Mouse (Mus musculus) midbrain, embryonic 12.5 days (tissue): ENCODE data around the gene Ttc23. TPM values are rescaled to one million over a fixed set of nuclear protein-coding genes. Genes with fewer than 3 reads are reported as not detected.

ENCODE experiments used
- ATAC-seq: fragments of 200-750 bp; cut with Nextera tagmentation; 2 replicates; pipeline ENCODE4 v1.8.0; 2017; ENCODE audit warnings: low read depth, moderate TSS enrichment, moderate library complexity; ENCODE audit not compliant: low FRiP score
- H3K27ac ChIP-seq: fragments of 300-500 bp; sonication (generic); replicated peaks from 2 replicates; pipeline ENCODE4 v1.5.1; 2016; ENCODE audit warnings: mild to moderate bottlenecking
- H3K27me3 ChIP-seq: fragments of 300-500 bp; sonication (generic); 2 replicates; pipeline ENCODE4 v1.6.1; 2016; ENCODE audit warnings: mild to moderate bottlenecking
- H3K36me3 ChIP-seq: fragments of 300-500 bp; sonication (generic); 2 replicates; pipeline ENCODE4 v1.6.1; 2016
- H3K4me1 ChIP-seq: fragments of 300-500 bp; sonication (generic); 2 replicates; pipeline ENCODE4 v1.6.1; 2016
- H3K4me2 ChIP-seq: fragments of 300-500 bp; sonication (generic); replicated peaks from 2 replicates; pipeline ENCODE4 v1.6.1; 2016; ENCODE audit warnings: mild to moderate bottlenecking, moderate library complexity
- H3K4me3 ChIP-seq: fragments of 300-500 bp; sonication (generic); 2 replicates; pipeline ENCODE4 v1.5.1; 2016; ENCODE audit warnings: mild to moderate bottlenecking
- H3K9ac ChIP-seq: fragments of 300-500 bp; sonication (generic); replicated peaks from 2 replicates; pipeline ENCODE4 v1.6.1; 2016; ENCODE audit warnings: mild to moderate bottlenecking, moderate library complexity
- H3K9me3 ChIP-seq: fragments of 300-500 bp; sonication (generic); 2 replicates; pipeline ENCODE4 v1.6.1; 2016; ENCODE audit warnings: mild to moderate bottlenecking
- whole genome bisulfite sequencing: fragments of 180-500 bp; shearing (Covaris S2); methylation state at CpG from one replicate; pipeline ENCODE4 v1.1.7; 2016; 5-methylcytosine and 5-hydroxymethylcytosine counted together
- polyA plus RNA-seq: library from polyadenylated mRNA; unstranded; fragments of >200 nt; fragmentation: Nextera tagmentation; extraction: Ambion mirVana; gene quantifications from 2 replicates; pipeline ENCODE4 v1.2.1, GENCODE M21; 2016

Ttc23 gene
- polyA plus RNA-seq, 1 experiment from 2014 or later: 28.8 TPM

DNA sequence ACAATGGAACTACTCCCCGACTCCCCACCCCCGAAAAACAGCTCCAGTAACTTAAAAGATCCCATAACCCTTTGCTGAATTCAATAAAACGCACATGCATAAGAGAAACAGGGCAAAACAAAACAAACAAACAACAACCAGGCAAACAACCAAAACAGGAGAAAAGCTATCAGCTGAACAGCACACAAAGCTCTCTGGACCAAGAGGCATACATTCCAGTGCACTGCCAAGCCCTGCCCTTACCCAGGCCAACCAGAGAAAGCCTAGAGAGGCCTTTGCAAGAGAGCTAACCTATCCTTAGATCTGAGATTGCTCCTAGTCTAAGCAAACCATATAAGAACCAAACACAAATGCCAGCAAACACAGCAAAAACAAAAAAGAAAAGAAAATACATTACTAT is 25.1 kb upstream of the Ttc23 start:
- no peaks in the 10 kb centered on the region for H3K27me3 ChIP-seq
- no peaks in the 10 kb centered on the region for H3K9me3 ChIP-seq
- no peak overlapping the region for H3K4me2 ChIP-seq
- H3K36me3 ChIP-seq: no peaks in the 10 kb centered on the region
- no peak overlapping the region for H3K27ac ChIP-seq
- no peak overlapping the region for H3K9ac ChIP-seq
- 85% methylated on average over 3 of the region's 3 CpGs for WGBS
- no peak for ATAC-seq
- no peak overlapping the region for H3K4me3 ChIP-seq
- no peaks in the 10 kb centered on the region for H3K4me1 ChIP-seq

DNA sequence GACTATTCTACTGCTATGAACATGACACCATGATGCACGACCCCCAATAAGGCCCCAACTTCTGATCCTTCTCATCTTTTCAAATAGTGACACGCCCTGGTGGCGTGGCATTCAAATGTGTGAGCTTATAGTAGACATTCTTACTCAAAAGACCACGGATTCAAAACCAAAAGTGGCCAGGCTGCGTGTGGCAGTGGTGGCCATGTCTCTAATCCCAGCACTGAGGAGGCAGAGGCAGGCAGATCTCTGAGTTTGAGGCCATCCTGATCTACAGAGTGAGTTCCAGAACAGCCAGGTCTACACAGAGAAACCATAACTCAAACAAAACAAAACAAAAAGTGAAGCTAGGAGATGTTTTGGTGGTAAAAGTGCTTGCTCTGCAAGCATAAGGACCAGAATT is 20.5 kb upstream of the Ttc23 start:
- Histone ChIP-seq H3K4me2 (no peak overlapping the region), H3K9ac (no peak overlapping the region), H3K36me3 (no peaks in the 10 kb centered on the region), H3K9me3 (no peaks in the 10 kb centered on the region), H3K27me3 (no peaks in the 10 kb centered on the region), H3K27ac (no peak overlapping the region), H3K4me1 (no peaks in the 10 kb centered on the region), H3K4me3 (no peak overlapping the region)
- no peak for ATAC-seq
- 85% methylated on average over 5 of the region's 5 CpGs for WGBS

DNA sequence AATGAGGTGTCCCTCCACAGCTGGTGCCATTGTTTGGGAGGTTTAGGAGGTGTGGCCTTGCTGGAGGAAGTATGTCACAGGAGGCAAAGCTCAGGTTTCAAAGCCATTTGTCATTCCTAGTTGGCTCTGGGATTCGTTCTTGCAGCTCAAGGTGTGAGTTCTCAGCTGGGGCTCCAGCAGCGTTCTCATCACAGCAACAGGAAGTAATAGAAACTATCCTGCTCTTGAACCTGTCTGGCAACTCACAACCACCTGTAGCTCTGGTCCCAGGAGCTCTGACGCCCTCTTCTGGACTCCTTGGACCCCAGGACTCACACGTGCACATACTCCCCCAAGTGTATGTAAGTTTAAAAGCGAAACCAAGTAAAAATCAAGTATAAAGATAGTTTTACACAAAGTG is 17.5 kb upstream of the Ttc23 start:
- H3K4me3 ChIP-seq: no peak overlapping the region
- ATAC-seq: no peak
- no peaks in the 10 kb centered on the region for H3K27me3 ChIP-seq
- H3K9me3 ChIP-seq: no peaks in the 10 kb centered on the region
- no peak overlapping the region for H3K27ac ChIP-seq
- 47% methylated on average over 5 of the region's 5 CpGs for WGBS
- peaks cover 3% of the 10 kb centered on the region; the same call in 1 of the 2 replicates for H3K36me3 ChIP-seq
- no peaks in the 10 kb centered on the region for H3K4me1 ChIP-seq
- H3K9ac ChIP-seq: no peak overlapping the region
- no peak overlapping the region for H3K4me2 ChIP-seq

DNA sequence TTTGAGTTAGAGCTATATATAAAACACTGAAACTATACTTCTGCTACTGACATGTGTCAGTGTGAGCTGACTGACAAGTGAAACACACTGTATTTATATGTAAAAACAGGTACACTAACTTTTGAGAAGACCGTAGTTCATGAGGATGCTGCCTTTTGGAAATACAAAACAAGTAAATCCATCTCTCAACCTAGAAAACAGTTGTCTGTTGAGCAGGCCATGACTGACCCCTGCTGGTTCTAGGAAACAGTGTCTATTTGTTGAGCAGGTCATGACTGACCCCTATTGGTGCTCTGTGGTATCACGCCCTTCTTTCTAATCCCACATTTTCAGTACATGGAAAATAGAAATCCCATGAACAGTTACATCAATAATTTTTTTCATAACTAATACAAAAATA is 16.4 kb upstream of the Ttc23 start:
- no peak overlapping the region for H3K4me2 ChIP-seq
- no peaks in the 10 kb centered on the region for H3K9me3 ChIP-seq
- no peak overlapping the region for H3K9ac ChIP-seq
- ATAC-seq: 0 out of 2 replicates have a peak, but pooled peaks have one; percentile 60
- H3K36me3 ChIP-seq: peaks cover 4% of the 10 kb centered on the region; the same call in 1 of the 2 replicates
- no peak overlapping the region for H3K27ac ChIP-seq
- no peak overlapping the region for H3K4me3 ChIP-seq
- no peaks in the 10 kb centered on the region for H3K4me1 ChIP-seq
- no peaks in the 10 kb centered on the region for H3K27me3 ChIP-seq
- 32% methylated on average over 2 of the region's 2 CpGs for WGBS

DNA sequence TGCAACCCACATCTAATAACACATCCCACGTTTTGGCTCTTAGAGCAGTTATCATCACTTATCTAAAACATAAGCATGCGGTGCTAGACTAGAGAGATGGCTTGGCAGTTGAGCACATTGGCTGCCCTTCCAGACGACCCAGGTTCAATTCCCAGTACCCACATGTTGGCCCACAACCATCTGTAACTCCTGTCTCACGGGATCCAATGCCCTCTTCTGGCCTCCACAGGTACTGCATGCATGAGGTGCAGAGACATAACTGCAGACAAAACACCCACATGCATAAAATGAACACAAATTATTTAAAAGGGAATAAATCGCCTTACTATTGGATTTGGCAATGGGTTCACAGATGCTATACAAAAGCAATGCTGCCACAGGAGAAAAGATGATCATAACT is 14.8 kb upstream of the Ttc23 start:
- WGBS: 89% methylated on average over 5 of the region's 5 CpGs
- peaks cover 9% of the 10 kb centered on the region for H3K36me3 ChIP-seq

DNA sequence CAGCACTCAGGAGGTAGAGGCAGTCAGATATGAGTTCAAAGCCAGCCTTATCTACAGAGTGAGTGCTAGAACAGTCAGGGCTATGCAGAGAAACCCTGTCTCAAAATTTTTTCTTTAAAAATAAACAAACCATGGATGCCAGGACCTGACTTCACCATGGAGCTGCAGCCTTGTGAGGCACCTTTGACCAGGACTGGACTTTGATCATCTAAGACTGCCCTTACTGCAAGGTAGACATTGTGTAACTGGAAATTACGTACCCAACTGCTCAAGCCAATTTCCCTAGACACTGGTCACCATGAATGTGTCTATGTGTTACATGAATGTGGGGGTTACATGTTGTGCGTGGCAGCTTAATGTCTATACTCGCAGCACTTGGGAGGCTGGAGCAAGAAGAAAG is 13.0 kb upstream of the Ttc23 start:
- Histone ChIP-seq H3K4me2 (no peak overlapping the region), H3K9me3 (no peaks in the 10 kb centered on the region), H3K4me1 (peaks cover 3% of the 10 kb centered on the region; the same call in 1 of the 2 replicates), H3K9ac (no peak overlapping the region), H3K27ac (no peak overlapping the region), H3K4me3 (no peak overlapping the region), H3K36me3 (peaks cover 19% of the 10 kb centered on the region), H3K27me3 (no peaks in the 10 kb centered on the region)
- WGBS: 98% methylated on average over 3 of the region's 3 CpGs
- ATAC-seq: no peak

More for the DNA sequence above, 14.8 kb upstream of the Ttc23 start:
- no peak overlapping the region for H3K4me3 ChIP-seq
- no peaks in the 10 kb centered on the region for H3K27me3 ChIP-seq
- H3K4me1 ChIP-seq: no peaks in the 10 kb centered on the region
- no peak overlapping the region for H3K27ac ChIP-seq
- no peak overlapping the region for H3K4me2 ChIP-seq
- no peaks in the 10 kb centered on the region for H3K9me3 ChIP-seq
- H3K9ac ChIP-seq: no peak overlapping the region
- ATAC-seq: no peak

DNA sequence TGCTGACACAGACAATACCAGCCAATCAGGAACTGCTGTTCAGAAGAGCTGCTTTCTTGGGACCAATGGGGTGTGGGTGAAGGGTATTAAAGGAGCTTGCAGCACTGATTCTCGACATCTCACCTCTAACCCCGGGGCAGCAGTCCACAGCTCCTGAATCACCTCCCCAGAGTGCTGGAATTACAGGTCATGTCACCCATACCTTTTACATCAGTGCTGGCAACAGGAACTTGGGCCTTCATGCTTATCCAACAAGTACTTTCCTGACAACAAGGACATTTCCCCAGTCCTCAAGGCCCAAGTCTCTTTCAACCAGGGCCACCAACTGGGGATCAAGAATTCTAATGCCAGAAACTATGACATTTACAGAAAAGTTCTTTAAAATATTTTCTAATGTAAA is 11.0 kb upstream of the Ttc23 start:
- Histone ChIP-seq H3K27ac (no peak overlapping the region), H3K4me1 (peaks cover 4% of the 10 kb centered on the region; the same call in 1 of the 2 replicates), H3K27me3 (no peaks in the 10 kb centered on the region), H3K9ac (no peak overlapping the region), H3K4me3 (no peak overlapping the region), H3K4me2 (no peak overlapping the region), H3K9me3 (no peaks in the 10 kb centered on the region), H3K36me3 (peaks cover 24% of the 10 kb centered on the region)
- WGBS: 72% methylated on average over 2 of the region's 2 CpGs
- no peak for ATAC-seq

DNA sequence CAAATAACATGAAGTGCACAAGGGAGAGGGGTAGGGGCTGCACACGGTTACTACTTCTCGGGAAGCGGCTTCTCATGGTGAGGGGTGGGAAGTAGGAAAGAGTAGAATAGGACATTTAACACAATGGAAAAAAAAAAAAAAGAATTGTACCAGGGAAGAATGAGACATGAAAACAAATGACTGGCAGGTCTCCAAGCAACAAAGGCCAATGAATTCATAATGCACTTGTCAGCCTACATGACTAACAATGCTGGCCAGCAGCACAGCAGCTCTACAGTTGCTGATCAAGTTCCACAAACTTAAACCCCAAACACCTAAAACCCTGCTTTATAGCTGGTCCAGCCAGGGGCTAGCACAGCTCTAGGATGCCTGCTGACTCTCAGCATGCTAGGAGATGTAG is 8.2 kb upstream of the Ttc23 start:
- H3K27me3 ChIP-seq: no peaks in the 10 kb centered on the region
- peaks cover 4% of the 10 kb centered on the region; the same call in 1 of the 2 replicates for H3K4me1 ChIP-seq
- H3K36me3 ChIP-seq: peaks cover 21% of the 10 kb centered on the region
- H3K4me3 ChIP-seq: no peak overlapping the region
- ATAC-seq: no peak
- H3K9ac ChIP-seq: no peak overlapping the region
- no peak overlapping the region for H3K4me2 ChIP-seq
- no peak overlapping the region for H3K27ac ChIP-seq
- 87% methylated on average over 3 of the region's 3 CpGs for WGBS
- no peaks in the 10 kb centered on the region for H3K9me3 ChIP-seq

DNA sequence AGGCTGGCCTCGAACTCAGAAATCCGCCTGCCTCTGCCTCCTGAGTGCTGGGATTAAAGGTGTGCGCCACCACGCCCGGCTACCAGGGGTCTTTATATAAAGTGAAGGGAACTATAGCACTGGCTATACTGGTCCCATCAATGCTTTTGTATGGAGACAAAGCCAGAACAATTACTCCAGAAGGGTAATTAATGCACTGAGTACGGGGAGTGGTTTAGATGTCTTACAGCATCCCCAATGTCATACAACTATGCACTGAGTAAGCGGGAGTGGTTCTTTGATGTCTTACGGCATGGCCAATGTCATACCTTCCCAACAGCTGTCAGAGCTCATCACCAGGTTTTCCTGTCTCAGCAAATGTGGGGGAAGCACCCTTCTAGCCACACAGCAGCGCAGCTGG is 4.3 kb upstream of the Ttc23 start:
- H3K9ac ChIP-seq: no peak overlapping the region
- no peak overlapping the region for H3K27ac ChIP-seq
- H3K27me3 ChIP-seq: no peaks in the 10 kb centered on the region
- H3K36me3 ChIP-seq: peaks cover 10% of the 10 kb centered on the region
- H3K9me3 ChIP-seq: no peaks in the 10 kb centered on the region
- 92% methylated on average over 9 of the region's 9 CpGs for WGBS
- peaks cover 18% of the 10 kb centered on the region for H3K4me1 ChIP-seq
- H3K4me3 ChIP-seq: no peak overlapping the region
- H3K4me2 ChIP-seq: no peak overlapping the region
- ATAC-seq: no peak

DNA sequence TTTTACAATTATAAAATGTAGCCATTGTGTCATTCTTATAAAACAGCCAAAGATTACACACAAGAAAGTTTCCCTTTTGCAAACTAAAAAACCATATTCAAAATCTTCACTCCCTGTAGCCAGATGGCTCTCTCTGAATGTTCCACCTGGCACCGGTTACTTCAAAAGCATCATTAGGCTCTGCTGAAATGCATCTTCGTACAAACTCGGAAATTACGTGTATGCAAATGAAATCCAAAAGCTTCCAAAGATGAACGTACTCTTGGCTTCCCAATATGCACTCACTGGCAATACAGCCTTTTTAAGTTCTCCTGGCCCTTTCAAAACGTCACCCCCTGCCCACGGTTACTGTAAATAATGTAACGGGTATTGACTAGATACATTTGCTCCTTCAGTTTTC is 2.9 kb upstream of the Ttc23 start:
- H3K9ac ChIP-seq: peak overlapping the region; percentile 82; the same call in 1 of the 2 replicates
- peak overlapping the region; percentile 65 for H3K4me2 ChIP-seq
- H3K4me1 ChIP-seq: peaks cover 25% of the 10 kb centered on the region
- ATAC-seq: no peak
- H3K27ac ChIP-seq: no peak overlapping the region
- WGBS: 42% methylated on average over 8 of the region's 8 CpGs
- H3K27me3 ChIP-seq: no peaks in the 10 kb centered on the region
- H3K4me3 ChIP-seq: peak overlapping the region; percentile 76
- H3K9me3 ChIP-seq: no peaks in the 10 kb centered on the region
- peaks cover 5% of the 10 kb centered on the region; the same call in 1 of the 2 replicates for H3K36me3 ChIP-seq

DNA sequence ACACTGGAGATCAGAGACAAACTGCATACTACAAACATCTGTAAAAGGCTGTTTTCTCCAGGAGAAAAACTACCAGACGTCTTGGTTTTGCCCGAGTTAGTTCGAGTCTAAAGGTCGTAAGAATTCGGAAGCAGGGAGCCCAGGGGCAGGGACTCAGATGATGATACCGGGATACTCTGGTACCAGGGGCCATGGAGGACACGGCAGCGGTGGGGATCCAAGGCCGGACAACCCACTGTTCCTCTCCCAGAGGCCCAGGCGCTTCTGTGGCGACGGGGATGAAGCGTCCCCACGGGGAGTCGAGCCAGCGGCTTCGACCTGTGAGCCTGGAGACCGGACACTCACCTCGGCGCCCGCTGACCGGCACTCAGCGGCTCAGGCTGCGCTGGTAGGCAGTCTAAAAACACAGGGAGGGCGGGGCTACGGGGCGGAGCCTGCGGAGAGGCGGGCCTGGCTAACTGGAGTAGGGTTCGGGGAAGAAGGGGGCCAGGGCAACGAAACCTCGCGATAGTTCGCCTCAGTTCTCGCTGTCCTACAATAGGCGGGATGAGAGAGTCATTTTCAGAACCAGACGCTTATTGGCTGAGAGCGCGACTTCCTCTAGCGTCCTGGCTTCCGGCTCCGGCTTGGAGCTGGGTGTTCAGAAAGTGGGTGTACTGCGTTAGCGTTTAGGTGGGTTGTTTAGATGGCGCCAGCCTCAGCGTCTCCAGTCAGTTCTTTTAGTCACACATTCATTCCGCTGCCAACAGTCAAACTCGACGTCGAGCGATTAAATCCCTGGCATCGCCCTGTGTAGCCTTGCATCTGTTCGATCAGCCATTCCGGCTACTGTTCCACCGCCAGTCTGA is 2.2 kb upstream of the Ttc23 start, which contains the start of gene Lrrc28:
Gene Lrrc28, minus strand, starts transcription at position 436 of the 848 bp plus-strand sequence.
- Histone ChIP-seq H3K9ac (peak within 1 kb of the TSS; percentile 82), H3K27ac (peak within 1 kb of the TSS; percentile 91), H3K9me3 (no peaks in the 10 kb centered on the region), H3K36me3 (peaks cover 5% of the 10 kb centered on the region; the same call in 1 of the 2 replicates), H3K4me1 (peaks cover 31% of the 10 kb centered on the region), H3K4me2 (peak within 1 kb of the TSS; percentile 80), H3K27me3 (no peaks in the 10 kb centered on the region), H3K4me3 (peak within 1 kb of the TSS; percentile 76)
- peak; percentile 99 for ATAC-seq
- under 1% methylated on average over 55 of the region's 55 CpGs for WGBS

DNA sequence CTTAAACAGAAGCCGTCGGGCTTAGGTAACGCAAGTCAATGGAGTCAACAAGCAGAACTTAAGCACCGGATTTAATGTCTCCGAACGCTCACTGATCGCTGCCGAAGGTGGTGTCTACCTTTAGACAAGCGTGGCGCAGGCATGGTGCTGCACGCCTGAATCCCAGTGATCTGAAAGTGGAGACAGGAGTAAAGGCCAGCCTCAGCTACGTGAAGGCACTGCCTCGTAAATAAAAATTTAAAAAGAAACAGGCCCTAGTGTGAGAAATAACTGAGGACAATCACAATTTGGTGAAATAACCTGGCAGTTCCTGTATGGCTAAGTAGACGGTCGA is 1.6 kb upstream of the Ttc23 start:
- peak overlapping the region; percentile 79 for H3K9ac ChIP-seq
- no peaks in the 10 kb centered on the region for H3K9me3 ChIP-seq
- WGBS: under 1% methylated on average over 15 of the region's 15 CpGs
- H3K4me3 ChIP-seq: peak overlapping the region; percentile 76
- peaks cover 32% of the 10 kb centered on the region for H3K4me1 ChIP-seq
- no peaks in the 10 kb centered on the region for H3K27me3 ChIP-seq
- H3K36me3 ChIP-seq: peaks cover 5% of the 10 kb centered on the region; the same call in 1 of the 2 replicates
- no peak for ATAC-seq
- H3K27ac ChIP-seq: peak overlapping the region; percentile 91
- peak overlapping the region; percentile 80 for H3K4me2 ChIP-seq
